ENCODE assay signal across 12 mouse cellular contexts in genomic region chr8:124676661-124677060, GRCm38 (mm10). TPM values are rescaled to one million over a fixed set of nuclear protein-coding genes. Genes with fewer than 3 reads are reported as not detected.
DNase-seq lines count a peak whose midpoint lies in the region; ATAC-seq lines count a peak whose summit lies in the region.
"Had no signal": no experiment of that assay in that cellular context is flagged by ENCODE, and none has a peak within 500 bp of the region (broad histone marks: within the 10 kb centered on the region; RNA-seq: fewer than 3 reads in every experiment).

No protein-coding gene starts in this region.

- no peak overlapping the region for H3K9ac ChIP-seq in neural tube, embryonic 15.5 days (replicated peaks)

- H3K27me3 ChIP-seq in neural tube, embryonic 15.5 days (replicated peaks), result no peaks in the 10 kb centered on the region
- H3K27me3 ChIP-seq: CH12.LX had no signal

- peak overlapping the region; percentile 78 for H3K27ac ChIP-seq in neural tube, embryonic 15.5 days (replicated peaks)
- H3K27ac ChIP-seq: heart, adult 2 months had no signal

- H3K4me1 ChIP-seq in neural tube, embryonic 15.5 days, result peaks cover 6% of the 10 kb centered on the region; the same call in 1 of the 2 replicates

- H3K4me3 ChIP-seq in neural tube, embryonic 15.5 days (replicated peaks), result no peak overlapping the region
- H3K4me3 ChIP-seq: heart, adult 2 months had no signal

- WGBS in neural tube, embryonic 15.5 days, result 92% methylated on average over 4 of the region's 4 CpGs

- H3K4me2 ChIP-seq in neural tube, embryonic 15.5 days, result no peak overlapping the region

- peak; percentile 32 for DNase-seq in layer of hippocampus, adult 11-12 months (ENCODE audit: low spot score)
- DNase-seq in layer of hippocampus, adult 8-10 months (ENCODE audit: low spot score in 2 of 2), result no peak
- peak; percentile 26 for DNase-seq in thymus, postnatal 4 days
- no peak for DNase-seq in thymus, postnatal 36 days
- peak; percentile 81 to 85 for DNase-seq in cerebellum, postnatal 25 days
- DNase-seq in adrenal gland, postnatal 36 days, result no peak
- DNase-seq: embryo, embryonic 11 days; heart, adult 2 months; kidney, postnatal 25 days had no signal

- 0 out of 2 replicates have a peak, but pooled peaks have one; percentile 4 for ATAC-seq in neural tube, embryonic 15.5 days (ENCODE audit: low FRiP score)
- no peak for ATAC-seq in inflammation-experienced regulatory T-cells, adult 6 months

- H3K36me3 ChIP-seq in neural tube, embryonic 15.5 days, result peaks cover 66% of the 10 kb centered on the region

- no peaks in the 10 kb centered on the region for H3K9me3 ChIP-seq in neural tube, embryonic 15.5 days (replicated peaks)

RNA-seq across cellular contexts. Expression of gene 2310022B05Rik, which starts 13.5 kb away (rescaled TPM):
- 10 to 100 TPM; 69.6 to 81.2 (median 75.2) TPM for total RNA-seq in layer of hippocampus, adult 8-10 months (2022)
- 15.4 and 16.1 TPM in 2 replicates for polyA plus RNA-seq in neural tube, embryonic 15.5 days (2015; fragmentation: Nextera tagmentation; extraction: Ambion mirVana)
- 1 to 10 TPM in 2 of 3 experiments, under 1 TPM in 1; 0.60 to 1.6 (median 1.6) TPM for polyA plus RNA-seq in inflammation-experienced regulatory T-cells, adult 6 months (2017; shearing (Covaris generic))
- 10 to 100 TPM; 38.9 to 47.8 TPM for total RNA-seq in adrenal gland, postnatal 36 days (2021)

RNA-seq across cellular contexts. Expression of gene Ttc13, which starts 45.1 kb away (rescaled TPM):
- 10 to 100 TPM; 42.9 to 55.7 (median 47.1) TPM for total RNA-seq in layer of hippocampus, adult 8-10 months (2022)
- polyA plus RNA-seq in neural tube, embryonic 15.5 days (2015; fragmentation: Nextera tagmentation; extraction: Ambion mirVana), result 57.5 and 62.9 TPM in 2 replicates
- 10 to 100 TPM; 26.1 to 40.4 (median 39.4) TPM for polyA plus RNA-seq in inflammation-experienced regulatory T-cells, adult 6 months (2017; shearing (Covaris generic))
- 10 to 100 TPM; 39.8 to 41.5 TPM for total RNA-seq in adrenal gland, postnatal 36 days (2021)

RNA-seq across cellular contexts. Expression of gene Arv1, which starts 45.3 kb away (rescaled TPM):
- 10 to 100 TPM; 13.3 to 17.5 (median 15.2) TPM for total RNA-seq in layer of hippocampus, adult 8-10 months (2022)
- polyA plus RNA-seq in neural tube, embryonic 15.5 days (2015; fragmentation: Nextera tagmentation; extraction: Ambion mirVana), result 28.2 and 30.6 TPM in 2 replicates
- 10 to 100 TPM; 19.0 to 33.2 (median 27.3) TPM for polyA plus RNA-seq in inflammation-experienced regulatory T-cells, adult 6 months (2017; shearing (Covaris generic))
- 1 to 10 TPM; 8.7 to 9.8 TPM for total RNA-seq in adrenal gland, postnatal 36 days (2021)

Comparison
In these comparisons a context has a peak if more than half of its experiments do, and no peak if none do; other contexts are left out.
1. DNase-seq: peak in layer of hippocampus, adult 11-12 months (single experiment), thymus, postnatal 4 days (single experiment) and cerebellum, postnatal 25 days (2 of 2); none in layer of hippocampus, adult 8-10 months (0 of 2), thymus, postnatal 36 days (0 of 2) and adrenal gland, postnatal 36 days (0 of 2).